Mouse (Mus musculus) E14TG2a.4 (cell line): Measurements from ENCODE around the gene Stox2.

ENCODE experiments used
- CTCF ChIP-seq: conservative IDR thresholded peaks from 2 replicates; pipeline ENCODE4 v1.5.1; 2014; ENCODE audit warnings: low read length
- POU5F1 ChIP-seq: IDR thresholded peaks from 2 replicates; pipeline ENCODE4 v1.6.1; 2014; ENCODE audit warnings: low read length, borderline replicate concordance

DNA sequence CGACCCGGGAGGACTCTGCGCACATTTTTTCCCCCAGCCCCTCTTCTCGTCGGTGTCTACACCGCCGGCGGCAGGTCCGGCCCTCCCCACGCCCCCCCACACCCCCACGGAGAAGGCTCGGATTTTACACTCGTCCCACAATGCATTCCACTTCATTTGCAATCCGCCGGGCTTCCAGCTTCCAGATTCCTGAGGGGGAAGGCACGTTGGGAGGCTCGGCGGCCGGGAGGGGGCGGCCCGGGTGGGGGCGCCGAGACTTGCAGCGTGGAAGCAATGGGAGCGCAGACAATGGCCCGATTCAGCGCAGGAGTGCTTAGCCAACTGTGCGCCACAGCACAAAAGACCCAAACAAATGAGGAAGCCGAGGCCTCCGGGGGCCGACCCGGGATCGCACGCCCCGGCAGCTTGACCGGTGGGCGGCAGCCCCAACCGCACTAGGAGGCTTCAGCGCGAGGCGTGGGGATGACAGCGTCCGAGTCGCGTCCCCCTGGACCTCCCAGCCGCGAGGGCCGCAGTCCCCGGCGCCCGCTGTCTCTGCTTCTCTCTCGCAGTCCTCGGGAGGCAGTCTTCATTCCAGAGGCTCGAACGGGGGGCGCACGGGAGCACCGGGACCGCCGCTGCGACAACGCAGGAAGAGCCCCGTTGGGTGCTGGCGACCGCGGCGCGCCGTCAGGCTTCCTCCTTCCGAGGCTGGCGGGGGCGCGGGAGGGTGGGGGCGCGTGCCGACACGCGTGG is 157.9 kb downstream of the Stox2 start:
- TF ChIP-seq CTCF = no peak
- no peak for TF ChIP-seq POU5F1
